Mouse (Mus musculus): ENCODE data around the gene Nebl.

Gene Nebl

GRCm38 (mm10) chr2:17515686-17516085, 215.6 kb downstream of the Nebl start:
- no peak for DNase-seq (ENCODE audit: low read depth)

GRCm38 (mm10) chr2:17514765-17515164, 216.5 kb downstream of the Nebl start:
- no peak for DNase-seq (ENCODE audit: low read depth)

GRCm38 (mm10) chr2:17509942-17510341, 221.3 kb downstream of the Nebl start:
- no peak for DNase-seq (ENCODE audit: low read depth)

GRCm38 (mm10) chr2:17507362-17507761, 223.9 kb downstream of the Nebl start:
- DNase-seq (ENCODE audit: low read depth), result peak; percentile 1

GRCm38 (mm10) chr2:17504115-17504774, 227.0 kb downstream of the Nebl start:
- no peak for DNase-seq (ENCODE audit: low read depth)

- DNase-seq (ENCODE audit: low read depth), result no peak
Measured at GRCm38 (mm10) chr2:17501075-17501474, 230.2 kb downstream of the Nebl start.

GRCm38 (mm10) chr2:17465517-17466174, 265.6 kb downstream of the Nebl start:
- no peak for DNase-seq (ENCODE audit: low read depth)

- DNase-seq (ENCODE audit: low read depth), result no peak
Measured at GRCm38 (mm10) chr2:17460434-17460833, 270.8 kb downstream of the Nebl start.

GRCm38 (mm10) chr2:17453676-17454075, 277.6 kb downstream of the Nebl start:
- DNase-seq (ENCODE audit: low read depth), result no peak

- DNase-seq (ENCODE audit: low read depth), result no peak
Measured at GRCm38 (mm10) chr2:17448341-17448740, 282.9 kb downstream of the Nebl start.

- DNase-seq (ENCODE audit: low read depth), result no peak
Measured at GRCm38 (mm10) chr2:17443581-17443980, 287.7 kb downstream of the Nebl start.

- DNase-seq (ENCODE audit: low read depth), result peak; percentile 5
Measured at GRCm38 (mm10) chr2:17438317-17438716, 292.9 kb downstream of the Nebl start.

GRCm38 (mm10) chr2:17436739-17437440, 294.4 kb downstream of the Nebl start:
- DNase-seq (ENCODE audit: low read depth), result no peak

GRCm38 (mm10) chr2:17435217-17435616, 296.0 kb downstream of the Nebl start:
- no peak for DNase-seq (ENCODE audit: low read depth)

- DNase-seq (ENCODE audit: low read depth), result no peak
Measured at GRCm38 (mm10) chr2:17429028-17429427, 302.2 kb downstream of the Nebl start.

GRCm38 (mm10) chr2:17428156-17428555, 303.1 kb downstream of the Nebl start:
- no peak for DNase-seq (ENCODE audit: low read depth)

- peak; percentile 72 for DNase-seq (ENCODE audit: low read depth)
Measured at GRCm38 (mm10) chr2:17422967-17423366, 308.3 kb downstream of the Nebl start.

GRCm38 (mm10) chr2:17415347-17415746, 315.9 kb downstream of the Nebl start:
- DNase-seq (ENCODE audit: low read depth), result peak; percentile 53

GRCm38 (mm10) chr2:17414324-17414723, 316.9 kb downstream of the Nebl start:
- peak; percentile 38 for DNase-seq (ENCODE audit: low read depth)

- no peak for DNase-seq (ENCODE audit: low read depth)
Measured at GRCm38 (mm10) chr2:17413496-17414268, 317.6 kb downstream of the Nebl start.

- DNase-seq (ENCODE audit: low read depth), result peak; percentile 77
Measured at GRCm38 (mm10) chr2:17409276-17409675, 322.0 kb downstream of the Nebl start.

GRCm38 (mm10) chr2:17405899-17406531, 325.2 kb downstream of the Nebl start:
- DNase-seq (ENCODE audit: low read depth), result no peak
